Mouse (Mus musculus): Measurements from ENCODE around the gene Utp18. TPM values are rescaled to one million over a fixed set of nuclear protein-coding genes. Genes with fewer than 3 reads are reported as not detected.

The Utp18 gene
- polyA plus RNA-seq, 1 experiment from 2014 or later, result 28.6 TPM

DNA sequence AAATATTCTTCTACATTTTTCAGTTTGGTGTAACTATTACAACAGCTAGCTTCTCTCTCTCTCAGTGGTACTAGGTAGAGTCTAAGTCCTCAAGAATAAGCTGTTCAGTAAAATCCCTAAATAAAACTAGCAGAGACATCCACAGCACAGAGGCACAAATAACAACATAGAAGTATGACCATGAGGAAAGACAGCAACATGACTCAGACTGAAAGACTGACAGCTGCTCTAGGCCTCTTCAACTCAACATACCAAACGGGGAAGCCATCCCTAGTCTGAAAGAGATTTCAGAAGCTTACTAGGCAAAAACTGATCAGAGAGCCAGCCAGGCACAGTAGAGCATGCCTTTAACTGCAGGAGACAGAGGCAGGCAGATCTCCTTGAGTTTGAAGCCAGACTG is 22.9 kb downstream of the Utp18 start:
- H3K4me2 ChIP-seq (replicated peaks), result no peak overlapping the region
- 86% methylated on average over 1 of the region's 1 CpGs for WGBS
- H3K36me3 ChIP-seq, result peaks cover 63% of the 10 kb centered on the region

DNA sequence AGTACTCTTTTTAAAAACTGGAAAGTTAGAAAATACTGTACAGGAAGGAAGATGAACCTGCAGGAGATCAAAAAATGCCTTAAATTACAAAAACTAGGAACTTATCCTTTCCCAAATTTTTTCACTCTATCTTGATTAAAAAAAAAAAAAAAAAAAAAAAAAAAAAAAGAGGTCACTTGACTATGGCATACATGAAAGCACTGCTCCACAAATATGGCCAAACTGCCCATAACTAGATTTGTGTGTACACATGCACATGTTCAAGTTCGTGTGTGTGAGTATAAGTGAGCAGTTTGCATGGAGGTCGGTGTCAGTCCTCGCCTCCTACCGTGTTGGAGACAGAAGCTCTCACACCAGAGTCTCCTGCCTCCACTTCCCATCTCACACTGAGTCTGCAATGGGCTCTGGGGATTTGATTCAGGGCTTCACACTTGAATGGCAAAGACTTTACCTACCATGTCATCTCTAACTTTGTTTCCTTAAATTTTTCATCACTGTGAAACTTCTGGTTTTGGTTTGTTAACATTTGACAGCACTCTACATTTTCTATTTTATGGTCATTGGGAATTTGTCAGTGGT is 23.4 kb downstream of the Utp18 start:
- H3K27ac ChIP-seq, result no peak overlapping the region
- peaks cover 58% of the 10 kb centered on the region for H3K36me3 ChIP-seq
- 86% methylated on average over 4 of the region's 4 CpGs for WGBS
- H3K4me1 ChIP-seq, result no peaks in the 10 kb centered on the region
- H3K9ac ChIP-seq, result no peak overlapping the region
- H3K9me3 ChIP-seq, result no peaks in the 10 kb centered on the region
- no peak for ATAC-seq (ENCODE audit: low FRiP score, low read depth)
- no peaks in the 10 kb centered on the region for H3K27me3 ChIP-seq
- H3K4me2 ChIP-seq (replicated peaks), result no peak overlapping the region
- H3K4me3 ChIP-seq, result no peak overlapping the region

More for the DNA sequence above, 22.9 kb downstream of the Utp18 start:
- H3K4me3 ChIP-seq, result no peak overlapping the region
- H3K9me3 ChIP-seq, result no peaks in the 10 kb centered on the region
- ATAC-seq (ENCODE audit: low FRiP score, low read depth), result no peak
- H3K27ac ChIP-seq, result no peak overlapping the region
- H3K27me3 ChIP-seq, result no peaks in the 10 kb centered on the region
- H3K4me1 ChIP-seq, result no peaks in the 10 kb centered on the region
- no peak overlapping the region for H3K9ac ChIP-seq

- WGBS, result 98% methylated on average over 2 of the region's 2 CpGs
- Histone ChIP-seq H3K9ac (no peak overlapping the region), H3K4me3 (no peak overlapping the region), H3K9me3 (no peaks in the 10 kb centered on the region), H3K4me1 (no peaks in the 10 kb centered on the region), H3K27ac (no peak overlapping the region), H3K27me3 (no peaks in the 10 kb centered on the region), H3K36me3 (peaks cover 49% of the 10 kb centered on the region), H3K4me2 (replicated peaks) (no peak overlapping the region)
- ATAC-seq (ENCODE audit: low FRiP score, low read depth), result no peak
Observed at GRCm38 (mm10) chr11:93861193-93861592, 24.4 kb downstream of the Utp18 start.

GRCm38 (mm10) chr11:93860540-93861172 is 24.9 kb downstream of the Utp18 start:
- no peak overlapping the region for H3K4me2 ChIP-seq (replicated peaks)
- no peak overlapping the region for H3K27ac ChIP-seq
- WGBS, result 92% methylated on average over 1 of the region's 1 CpGs
- no peaks in the 10 kb centered on the region for H3K9me3 ChIP-seq
- no peak overlapping the region for H3K9ac ChIP-seq
- no peak for ATAC-seq (ENCODE audit: low FRiP score, low read depth)
- no peaks in the 10 kb centered on the region for H3K27me3 ChIP-seq
- H3K4me1 ChIP-seq, result 0 out of 2 replicates have a peak, but pooled peaks cover 3% of the 10 kb centered on the region
- H3K36me3 ChIP-seq, result peaks cover 45% of the 10 kb centered on the region
- H3K4me3 ChIP-seq, result no peak overlapping the region

DNA sequence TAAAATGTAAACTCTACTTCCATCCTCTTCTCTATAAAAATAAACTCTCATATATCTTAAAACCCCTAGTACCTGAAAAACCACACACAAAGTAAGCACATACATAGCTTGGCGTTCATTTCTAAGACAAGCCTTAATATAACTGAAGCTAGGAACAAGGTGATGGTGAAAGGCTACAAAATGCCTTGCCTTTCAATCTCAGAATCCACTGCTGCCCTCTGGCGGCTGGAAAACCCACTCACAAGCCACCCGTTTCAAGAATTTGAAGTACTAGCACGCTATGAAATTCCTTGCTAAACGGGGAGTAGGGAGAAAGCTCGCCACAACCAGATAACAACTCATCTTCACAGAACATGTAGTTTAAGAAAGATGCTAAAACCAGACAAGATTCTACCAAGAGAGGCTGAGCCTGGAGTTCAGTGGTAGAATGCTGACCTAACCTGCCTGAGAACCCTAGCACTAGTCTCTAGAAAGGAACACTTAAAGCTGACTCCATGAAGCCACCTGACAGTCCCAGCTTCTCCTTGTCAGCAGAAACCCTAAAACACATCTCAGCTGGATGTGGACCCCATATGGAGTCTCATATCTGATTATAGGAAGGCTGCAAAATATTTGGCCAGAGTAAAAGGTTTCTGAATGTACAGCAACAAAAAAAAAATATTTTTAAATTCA is 29.1 kb downstream of the Utp18 start:
- no peak overlapping the region for H3K4me3 ChIP-seq
- peaks cover 20% of the 10 kb centered on the region for H3K36me3 ChIP-seq
- ATAC-seq (ENCODE audit: low FRiP score, low read depth), result no peak
- no peak overlapping the region for H3K9ac ChIP-seq
- no peaks in the 10 kb centered on the region for H3K27me3 ChIP-seq
- peaks cover 8% of the 10 kb centered on the region; the same call in 1 of the 2 replicates for H3K4me1 ChIP-seq
- no peaks in the 10 kb centered on the region for H3K9me3 ChIP-seq
- peak overlapping the region; percentile 31; the same call in 1 of the 2 replicates for H3K4me2 ChIP-seq (replicated peaks)
- 5% methylated on average over 6 of the region's 6 CpGs for WGBS
- H3K27ac ChIP-seq, result no peak overlapping the region

- Histone ChIP-seq H3K4me1 (peaks cover 8% of the 10 kb centered on the region; the same call in 1 of the 2 replicates), H3K36me3 (no peaks in the 10 kb centered on the region), H3K4me3 (no peak overlapping the region), H3K27me3 (no peaks in the 10 kb centered on the region), H3K27ac (no peak overlapping the region), H3K4me2 (replicated peaks) (no peak overlapping the region), H3K9ac (no peak overlapping the region), H3K9me3 (no peaks in the 10 kb centered on the region)
- 79% methylated on average over 3 of the region's 3 CpGs for WGBS
- ATAC-seq (ENCODE audit: low FRiP score, low read depth), result no peak
Observed at GRCm38 (mm10) chr11:93852546-93852945, 33.0 kb downstream of the Utp18 start.

DNA sequence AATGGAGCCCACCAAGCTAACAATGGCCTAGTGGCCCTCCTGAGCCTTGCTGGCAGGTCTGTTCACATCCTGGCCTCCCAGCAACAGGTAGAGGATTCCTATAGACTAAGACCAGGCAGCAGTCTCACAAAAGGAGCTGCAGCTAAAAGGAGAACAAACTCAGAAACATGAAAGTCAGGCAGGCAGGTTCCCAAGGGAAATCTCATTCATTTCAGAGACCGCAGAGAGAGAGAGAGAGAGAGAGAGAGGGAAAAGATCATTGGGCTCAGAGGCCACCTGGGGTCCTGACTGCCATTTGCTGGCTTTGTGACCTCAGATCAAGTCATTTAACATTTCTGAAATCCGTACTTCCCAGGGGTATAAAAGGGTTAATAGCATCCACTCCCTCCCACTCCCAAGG is 38.2 kb downstream of the Utp18 start:
- ATAC-seq (ENCODE audit: low FRiP score, low read depth), result no peak
- WGBS, result 39% methylated on average over 2 of the region's 2 CpGs

GRCm38 (mm10) chr11:93835800-93836199 is 49.8 kb downstream of the Utp18 start:
- no peaks in the 10 kb centered on the region for H3K36me3 ChIP-seq
- H3K4me2 ChIP-seq (replicated peaks), result no peak overlapping the region
- no peaks in the 10 kb centered on the region for H3K9me3 ChIP-seq
- H3K27me3 ChIP-seq, result no peaks in the 10 kb centered on the region
- no peak overlapping the region for H3K9ac ChIP-seq
- WGBS, result 72% methylated on average over 2 of the region's 2 CpGs
- no peak overlapping the region for H3K4me3 ChIP-seq
- no peak for ATAC-seq (ENCODE audit: low FRiP score, low read depth)
- no peak overlapping the region for H3K27ac ChIP-seq
- no peaks in the 10 kb centered on the region for H3K4me1 ChIP-seq

More for the DNA sequence above, 38.2 kb downstream of the Utp18 start:
- no peak overlapping the region for H3K9ac ChIP-seq
- no peak overlapping the region for H3K4me2 ChIP-seq (replicated peaks)
- H3K27ac ChIP-seq, result no peak overlapping the region
- no peaks in the 10 kb centered on the region for H3K36me3 ChIP-seq
- H3K27me3 ChIP-seq, result no peaks in the 10 kb centered on the region
- no peaks in the 10 kb centered on the region for H3K4me1 ChIP-seq
- H3K4me3 ChIP-seq, result no peak overlapping the region
- H3K9me3 ChIP-seq, result no peaks in the 10 kb centered on the region

DNA sequence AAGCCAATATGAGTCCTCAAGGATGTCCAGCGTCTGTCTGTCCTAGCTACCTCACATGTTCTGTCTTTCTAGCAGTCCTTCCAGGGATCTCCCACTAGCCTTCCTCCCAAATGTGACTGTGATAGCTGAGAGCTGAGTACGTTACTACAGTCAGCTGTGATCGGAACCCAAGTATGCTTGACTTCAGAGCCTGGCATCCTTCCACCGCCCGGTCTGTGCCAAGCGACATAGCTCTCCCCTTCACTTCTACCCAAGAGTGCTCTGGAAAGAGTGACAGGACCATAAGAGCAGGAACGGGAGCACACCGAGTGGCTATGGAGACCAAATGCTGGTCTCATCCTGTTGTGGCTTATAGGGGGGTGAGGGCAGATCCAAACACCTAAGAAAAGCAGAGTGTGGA is 55.6 kb downstream of the Utp18 start:
- Histone ChIP-seq H3K4me3 (no peak overlapping the region), H3K27ac (no peak overlapping the region), H3K4me2 (replicated peaks) (no peak overlapping the region), H3K36me3 (no peaks in the 10 kb centered on the region), H3K4me1 (no peaks in the 10 kb centered on the region), H3K27me3 (no peaks in the 10 kb centered on the region), H3K9me3 (no peaks in the 10 kb centered on the region), H3K9ac (no peak overlapping the region)
- ATAC-seq (ENCODE audit: low FRiP score, low read depth), result no peak
- 95% methylated on average over 8 of the region's 8 CpGs for WGBS

DNA sequence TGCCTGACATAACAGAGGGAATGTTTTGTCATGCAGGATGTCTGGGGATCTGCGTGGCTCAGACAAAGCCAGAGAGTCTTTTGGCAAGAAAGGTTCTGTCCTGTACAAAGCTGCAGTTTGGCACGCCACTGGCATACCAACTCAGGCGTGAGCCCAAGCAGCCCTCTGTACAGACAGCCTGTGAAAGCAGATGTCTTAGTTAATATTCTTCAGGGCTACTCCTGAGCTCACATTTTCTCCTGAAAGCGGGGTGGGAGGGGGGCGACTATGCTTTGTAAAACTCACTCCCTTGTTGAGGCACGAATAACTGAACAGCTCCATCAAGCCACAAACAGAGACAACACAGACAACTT is 56.3 kb downstream of the Utp18 start:
- no peaks in the 10 kb centered on the region for H3K36me3 ChIP-seq

GRCm38 (mm10) chr11:93828619-93829326 is 56.8 kb downstream of the Utp18 start:
- Histone ChIP-seq H3K4me3 (no peak overlapping the region), H3K9me3 (no peaks in the 10 kb centered on the region), H3K4me1 (no peaks in the 10 kb centered on the region), H3K27me3 (no peaks in the 10 kb centered on the region), H3K4me2 (replicated peaks) (no peak overlapping the region), H3K36me3 (no peaks in the 10 kb centered on the region), H3K9ac (no peak overlapping the region), H3K27ac (no peak overlapping the region)
- ATAC-seq (ENCODE audit: low FRiP score, low read depth), result no peak
- WGBS, result 73% methylated on average over 14 of the region's 14 CpGs

More for the DNA sequence above, 56.3 kb downstream of the Utp18 start:
- H3K4me3 ChIP-seq, result no peak overlapping the region
- no peak overlapping the region for H3K9ac ChIP-seq
- WGBS, result 75% methylated on average over 6 of the region's 6 CpGs
- ATAC-seq (ENCODE audit: low FRiP score, low read depth), result no peak
- no peaks in the 10 kb centered on the region for H3K9me3 ChIP-seq
- no peak overlapping the region for H3K4me2 ChIP-seq (replicated peaks)
- no peaks in the 10 kb centered on the region for H3K4me1 ChIP-seq
- no peak overlapping the region for H3K27ac ChIP-seq
- H3K27me3 ChIP-seq, result no peaks in the 10 kb centered on the region

- Histone ChIP-seq H3K4me3 (no peak overlapping the region), H3K4me2 (replicated peaks) (no peak overlapping the region), H3K4me1 (peaks cover 22% of the 10 kb centered on the region), H3K27me3 (peaks cover 8% of the 10 kb centered on the region; the same call in 1 of the 2 replicates), H3K9me3 (no peaks in the 10 kb centered on the region), H3K27ac (no peak overlapping the region), H3K36me3 (no peaks in the 10 kb centered on the region), H3K9ac (no peak overlapping the region)
- no peak for ATAC-seq (ENCODE audit: low FRiP score, low read depth)
- WGBS, result 65% methylated on average over 2 of the region's 2 CpGs
Observed at GRCm38 (mm10) chr11:93822261-93822660, 63.3 kb downstream of the Utp18 start.

Measured in limb, embryonic 13.5 days (tissue).